Mouse (Mus musculus) megakaryocyte, embryonic 14.5 days (primary cell): ENCODE measurements around the gene Auh.

ENCODE experiments used
- FLI1 ChIP-seq: IDR thresholded peaks from 2 replicates; pipeline ENCODE4 v1.6.1; 2012; ENCODE audit warnings: low read length, inconsistent platforms, mixed read lengths
- GATA1 ChIP-seq: IDR thresholded peaks from 3 replicates; pipeline ENCODE4 v1.6.1; 2012; ENCODE audit warnings: mixed read lengths, low read length, inconsistent platforms, borderline replicate concordance

GRCm38 (mm10) chr13:52819901-52820300 lies 109.6 kb downstream of the Auh start:
- TF ChIP-seq GATA1 (no peak), FLI1 (no peak)
